Mouse (Mus musculus) midbrain, embryonic 15.5 days (tissue): Measurements from ENCODE around the gene Prss35. TPM values are rescaled to one million over a fixed set of nuclear protein-coding genes. Genes with fewer than 3 reads are reported as not detected.

Source experiments
- ATAC-seq: fragments of 200-750 bp; cut with Nextera tagmentation; replicated peaks from 2 replicates; pipeline ENCODE4 v1.8.0; 2017; ENCODE audit warnings: moderate TSS enrichment
- H3K27ac ChIP-seq: fragments of 300-500 bp; sonication (generic); 2 replicates; pipeline ENCODE4 v1.5.1; 2015; ENCODE audit warnings: mild to moderate bottlenecking, inconsistent platforms
- H3K27me3 ChIP-seq: fragments of 300-500 bp; sonication (generic); replicated peaks from 2 replicates; pipeline ENCODE4 v1.6.1; 2015; ENCODE audit warnings: inconsistent platforms
- H3K36me3 ChIP-seq: fragments of 300-500 bp; sonication (generic); replicated peaks from 2 replicates; pipeline ENCODE4 v1.6.1; 2015; ENCODE audit warnings: inconsistent platforms
- H3K4me1 ChIP-seq: fragments of 300-500 bp; sonication (generic); 2 replicates; pipeline ENCODE4 v1.6.1; 2015; ENCODE audit warnings: inconsistent platforms
- H3K4me2 ChIP-seq: fragments of 300-500 bp; sonication (generic); 2 replicates; pipeline ENCODE4 v1.6.1; 2015; ENCODE audit warnings: inconsistent platforms, mild to moderate bottlenecking, moderate library complexity
- H3K4me3 ChIP-seq: fragments of 300-500 bp; sonication (generic); 2 replicates; pipeline ENCODE4 v1.5.1; 2015; ENCODE audit warnings: mild to moderate bottlenecking, inconsistent platforms
- H3K9ac ChIP-seq: fragments of 300-500 bp; sonication (generic); 2 replicates; pipeline ENCODE4 v1.6.1; 2015; ENCODE audit warnings: mild to moderate bottlenecking, inconsistent platforms
- H3K9me3 ChIP-seq: fragments of 300-500 bp; sonication (generic); 2 replicates; pipeline ENCODE4 v1.6.1; 2016; ENCODE audit warnings: inconsistent platforms
- whole genome bisulfite sequencing: fragments of 180-500 bp; shearing (Covaris S2); methylation state at CpG from one replicate; pipeline ENCODE4 v1.1.7; 2015; ENCODE audit warnings: mixed read lengths; 5-methylcytosine and 5-hydroxymethylcytosine counted together
- polyA plus RNA-seq: library from polyadenylated mRNA; unstranded; fragments of >200 nt; fragmentation: Nextera tagmentation; extraction: Ambion mirVana; gene quantifications from 2 replicates; pipeline ENCODE4 v1.2.1, GENCODE M21; 2015

Gene Prss35
- polyA plus RNA-seq, 1 experiment from 2014 or later = 4.3 TPM

- Histone ChIP-seq H3K27me3 (no peaks in the 10 kb centered on the region), H3K4me3 (no peak overlapping the region), H3K4me2 (no peak overlapping the region), H3K9me3 (no peaks in the 10 kb centered on the region), H3K4me1 (no peaks in the 10 kb centered on the region), H3K36me3 (peaks cover 36% of the 10 kb centered on the region), H3K27ac (no peak overlapping the region), H3K9ac (no peak overlapping the region)
- ATAC-seq = no peak
- 64% methylated on average over 4 of the region's 4 CpGs for WGBS
Measured at GRCm38 (mm10) chr9:86778212-86778611, 34.8 kb downstream of the Prss35 start.

GRCm38 (mm10) chr9:86781426-86781825, 38.0 kb downstream of the Prss35 start:
- no peak overlapping the region for H3K4me3 ChIP-seq
- no peak for ATAC-seq
- 94% methylated on average over 4 of the region's 4 CpGs for WGBS
- H3K27ac ChIP-seq = no peak overlapping the region
- H3K9ac ChIP-seq = no peak overlapping the region
- H3K9me3 ChIP-seq = no peaks in the 10 kb centered on the region
- no peaks in the 10 kb centered on the region for H3K27me3 ChIP-seq
- H3K4me1 ChIP-seq = no peaks in the 10 kb centered on the region
- no peak overlapping the region for H3K4me2 ChIP-seq
- peaks cover 26% of the 10 kb centered on the region for H3K36me3 ChIP-seq

DNA sequence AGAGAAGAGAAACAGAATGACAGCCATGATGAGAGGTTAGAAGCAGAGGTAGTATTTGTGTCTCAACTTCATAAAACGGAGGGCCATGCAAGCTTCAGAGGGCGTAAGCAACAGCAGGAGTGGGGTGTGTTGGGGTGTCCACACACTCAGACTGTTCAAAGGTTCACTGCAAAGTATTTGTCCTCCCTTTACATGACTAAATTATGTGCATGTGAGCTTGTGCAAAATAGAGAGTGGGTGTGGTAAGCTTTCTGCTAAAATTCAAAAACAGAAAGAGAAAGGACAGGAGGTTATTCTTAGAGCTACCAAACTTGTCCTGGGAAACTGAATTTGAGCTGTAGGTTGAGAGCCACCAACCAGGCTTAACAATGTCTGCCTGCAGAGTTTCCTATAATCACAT, 39.4 kb downstream of the Prss35 start:
- H3K36me3 ChIP-seq = peaks cover 26% of the 10 kb centered on the region
- H3K4me3 ChIP-seq = no peak overlapping the region
- H3K4me2 ChIP-seq = no peak overlapping the region
- no peak overlapping the region for H3K27ac ChIP-seq
- ATAC-seq = no peak
- H3K9me3 ChIP-seq = no peaks in the 10 kb centered on the region
- H3K9ac ChIP-seq = no peak overlapping the region
- no peaks in the 10 kb centered on the region for H3K27me3 ChIP-seq
- 88% methylated on average over 2 of the region's 2 CpGs for WGBS
- no peaks in the 10 kb centered on the region for H3K4me1 ChIP-seq

- Histone ChIP-seq H3K4me1 (no peaks in the 10 kb centered on the region), H3K9me3 (no peaks in the 10 kb centered on the region), H3K27me3 (no peaks in the 10 kb centered on the region), H3K9ac (no peak overlapping the region), H3K4me3 (no peak overlapping the region), H3K36me3 (0 out of 2 replicates have a peak, but pooled peaks cover 12% of the 10 kb centered on the region), H3K27ac (no peak overlapping the region), H3K4me2 (no peak overlapping the region)
- 77% methylated on average over 6 of the region's 6 CpGs for WGBS
- ATAC-seq = no peak
Measured at GRCm38 (mm10) chr9:86789186-86789585, 45.7 kb downstream of the Prss35 start.

DNA sequence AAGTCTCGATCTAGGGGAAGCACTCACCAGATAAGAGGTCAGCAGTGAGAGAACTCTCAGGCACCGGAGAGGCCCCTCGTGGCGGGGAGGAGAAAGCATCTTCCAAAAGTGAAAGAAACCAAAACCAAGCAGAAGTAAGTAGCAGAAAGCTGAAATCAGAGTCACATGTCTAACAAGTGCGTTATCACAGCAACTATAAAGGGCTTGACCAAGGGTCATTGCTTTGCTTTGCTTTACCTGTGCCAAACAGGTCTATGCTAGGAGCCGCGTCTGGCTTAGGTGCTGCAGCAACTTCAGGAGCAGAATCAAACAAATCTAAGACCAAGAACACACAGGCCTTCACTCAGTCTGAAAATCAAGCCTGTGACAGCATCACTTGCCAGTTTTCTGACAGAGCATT, 48.5 kb downstream of the Prss35 start:
- no peak overlapping the region for H3K4me2 ChIP-seq
- H3K4me3 ChIP-seq = no peak overlapping the region
- H3K9ac ChIP-seq = no peak overlapping the region
- 0 out of 2 replicates have a peak, but pooled peaks cover 10% of the 10 kb centered on the region for H3K36me3 ChIP-seq
- no peaks in the 10 kb centered on the region for H3K27me3 ChIP-seq
- no peaks in the 10 kb centered on the region for H3K4me1 ChIP-seq
- ATAC-seq = no peak
- H3K27ac ChIP-seq = no peak overlapping the region
- 87% methylated on average over 7 of the region's 7 CpGs for WGBS
- H3K9me3 ChIP-seq = no peaks in the 10 kb centered on the region

- peaks cover 17% of the 10 kb centered on the region; the same call in 1 of the 2 replicates for H3K36me3 ChIP-seq
- no peak for ATAC-seq
- H3K4me2 ChIP-seq = no peak overlapping the region
- H3K27ac ChIP-seq = no peak overlapping the region
- H3K4me3 ChIP-seq = no peak overlapping the region
- WGBS = 72% methylated on average over 3 of the region's 3 CpGs
- H3K9ac ChIP-seq = no peak overlapping the region
- no peaks in the 10 kb centered on the region for H3K27me3 ChIP-seq
- H3K9me3 ChIP-seq = no peaks in the 10 kb centered on the region
- H3K4me1 ChIP-seq = no peaks in the 10 kb centered on the region
Measured at GRCm38 (mm10) chr9:86795236-86795635, 51.8 kb downstream of the Prss35 start.

DNA sequence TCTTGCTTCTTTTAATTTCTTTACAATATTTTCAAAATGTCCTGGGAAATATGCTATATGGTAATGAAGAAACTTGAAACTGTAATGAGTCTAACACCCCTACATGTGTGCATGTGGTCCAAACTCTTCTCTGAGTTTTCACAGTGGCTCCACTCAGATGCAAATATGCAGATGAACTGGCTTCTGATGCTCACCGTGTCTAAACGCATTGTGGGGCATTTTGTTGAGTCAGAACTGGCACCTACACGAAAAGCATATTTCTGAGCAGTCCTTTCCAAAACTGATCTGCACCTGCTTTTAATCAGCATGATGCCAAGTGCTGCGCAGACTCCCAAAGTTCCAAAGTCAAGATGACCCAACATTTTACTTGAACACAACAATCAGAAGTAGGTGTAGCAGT, 54.1 kb downstream of the Prss35 start:
- Histone ChIP-seq H3K4me2 (no peak overlapping the region), H3K4me1 (no peaks in the 10 kb centered on the region), H3K4me3 (no peak overlapping the region), H3K36me3 (peaks cover 8% of the 10 kb centered on the region; the same call in 1 of the 2 replicates), H3K27ac (no peak overlapping the region), H3K9ac (no peak overlapping the region), H3K27me3 (no peaks in the 10 kb centered on the region), H3K9me3 (no peaks in the 10 kb centered on the region)
- ATAC-seq = no peak
- WGBS = 83% methylated on average over 4 of the region's 4 CpGs

- Histone ChIP-seq H3K4me1 (no peaks in the 10 kb centered on the region), H3K9ac (no peak overlapping the region), H3K27ac (no peak overlapping the region), H3K36me3 (peaks cover 7% of the 10 kb centered on the region; the same call in 1 of the 2 replicates), H3K27me3 (no peaks in the 10 kb centered on the region), H3K4me2 (no peak overlapping the region), H3K9me3 (no peaks in the 10 kb centered on the region), H3K4me3 (no peak overlapping the region)
- 89% methylated on average over 5 of the region's 5 CpGs for WGBS
- ATAC-seq = no peak
Measured at GRCm38 (mm10) chr9:86798129-86798528, 54.7 kb downstream of the Prss35 start.

DNA sequence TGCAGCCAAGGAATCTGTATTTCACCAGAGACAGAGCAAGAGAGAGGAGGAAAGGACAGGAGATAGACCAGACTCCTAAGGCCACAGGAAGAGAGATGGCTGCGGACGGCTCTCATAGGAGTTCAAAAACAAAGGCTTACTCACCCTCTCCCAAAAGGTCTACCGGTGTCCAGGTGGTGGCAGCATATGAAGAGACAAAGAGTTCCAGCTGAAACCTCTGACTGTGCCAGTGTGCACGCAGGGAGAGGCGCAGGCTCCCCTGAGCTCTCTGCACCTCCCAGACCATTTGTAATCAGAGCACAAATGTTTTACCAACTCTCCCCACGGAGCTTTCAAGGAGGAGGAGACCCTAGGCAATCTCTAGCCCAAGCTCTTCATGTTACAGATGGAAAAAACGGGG, 55.2 kb downstream of the Prss35 start:
- H3K4me1 ChIP-seq = no peaks in the 10 kb centered on the region
- H3K4me3 ChIP-seq = no peak overlapping the region
- H3K9ac ChIP-seq = no peak overlapping the region
- H3K36me3 ChIP-seq = peaks cover 7% of the 10 kb centered on the region; the same call in 1 of the 2 replicates
- no peaks in the 10 kb centered on the region for H3K27me3 ChIP-seq
- ATAC-seq = no peak
- H3K9me3 ChIP-seq = no peaks in the 10 kb centered on the region
- no peak overlapping the region for H3K4me2 ChIP-seq
- 57% methylated on average over 7 of the region's 7 CpGs for WGBS
- no peak overlapping the region for H3K27ac ChIP-seq

GRCm38 (mm10) chr9:86799099-86799498, 55.6 kb downstream of the Prss35 start:
- Histone ChIP-seq H3K27me3 (no peaks in the 10 kb centered on the region), H3K4me1 (no peaks in the 10 kb centered on the region), H3K9ac (no peak overlapping the region), H3K9me3 (no peaks in the 10 kb centered on the region), H3K27ac (no peak overlapping the region), H3K36me3 (peaks cover 7% of the 10 kb centered on the region; the same call in 1 of the 2 replicates), H3K4me3 (no peak overlapping the region), H3K4me2 (no peak overlapping the region)
- 83% methylated on average over 7 of the region's 7 CpGs for WGBS
- ATAC-seq = no peak

DNA sequence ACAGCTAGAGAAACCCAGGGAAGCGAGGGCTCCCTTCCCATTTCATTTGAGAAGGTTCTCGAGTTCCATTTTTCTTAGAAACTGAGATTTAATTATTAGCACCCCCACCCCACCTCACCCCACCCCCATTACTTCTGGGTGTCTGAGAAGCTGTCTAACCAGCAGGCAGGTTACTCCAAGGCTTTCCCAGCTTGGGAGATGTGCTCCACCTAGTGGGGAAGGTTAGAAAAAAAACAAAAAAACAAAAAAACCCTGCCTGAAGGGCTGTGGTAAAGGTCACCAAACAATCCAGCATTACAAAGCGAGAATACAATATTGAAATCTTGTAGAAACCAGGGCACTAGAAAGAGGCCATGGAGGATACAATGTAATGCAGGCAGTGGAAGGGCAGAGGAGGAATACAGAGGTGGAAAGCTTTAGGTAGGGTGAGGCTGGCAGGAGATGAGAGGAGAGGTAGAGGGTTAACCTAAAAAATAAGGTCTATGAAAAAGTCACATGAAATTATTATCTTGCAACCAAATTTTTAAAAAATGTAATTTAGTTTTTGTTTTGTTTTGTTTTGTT, 57.2 kb downstream of the Prss35 start:
- H3K4me1 ChIP-seq = no peaks in the 10 kb centered on the region
- 26% methylated on average over 3 of the region's 3 CpGs for WGBS
- peak; percentile 47; the same call in 1 of the 2 replicates for ATAC-seq
- no peak overlapping the region for H3K27ac ChIP-seq
- H3K4me2 ChIP-seq = no peak overlapping the region
- no peaks in the 10 kb centered on the region for H3K27me3 ChIP-seq
- H3K9me3 ChIP-seq = no peaks in the 10 kb centered on the region
- peaks cover 7% of the 10 kb centered on the region; the same call in 1 of the 2 replicates for H3K36me3 ChIP-seq
- no peak overlapping the region for H3K9ac ChIP-seq
- H3K4me3 ChIP-seq = no peak overlapping the region
